Mouse (Mus musculus): ENCODE measurements at regions not wholly inside any gene's neighbourhood (a gene's known extent, or its start where the extent isn't known, plus 50 kb on each side); places are given as distances from the start of the nearest gene placed in this dataset.
A peak's percentile ranks its signal among the peaks of the same experiment; 100 is the strongest.

- no peak for DNase-seq (ENCODE audit: low spot score in 2 of 2)
These were observed 324.3 kb upstream of the Nrsn1 start for GRCm38 (mm10) chr13:25594629-25595028.

DNA sequence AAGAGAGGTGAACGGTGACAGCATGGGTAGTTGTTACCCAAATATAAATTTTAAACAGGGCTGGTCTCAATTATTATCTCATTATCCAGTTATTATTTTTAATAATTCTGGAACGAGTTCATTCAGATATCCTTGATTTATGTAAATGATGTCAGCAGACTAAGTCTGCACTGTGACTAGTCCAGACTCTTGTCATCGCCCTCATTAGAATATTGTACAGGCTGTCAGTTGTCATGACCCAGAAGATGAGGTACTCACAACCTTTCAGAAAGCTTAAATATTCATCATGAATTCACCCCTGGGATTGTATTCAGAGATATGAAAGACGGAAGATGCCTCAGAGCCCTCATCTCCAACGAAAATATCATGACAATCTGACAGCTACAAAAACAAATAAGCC lies 300.3 kb upstream of the Nrsn1 start:
- DNase-seq (ENCODE audit: low spot score in 2 of 2): no peak

DNA sequence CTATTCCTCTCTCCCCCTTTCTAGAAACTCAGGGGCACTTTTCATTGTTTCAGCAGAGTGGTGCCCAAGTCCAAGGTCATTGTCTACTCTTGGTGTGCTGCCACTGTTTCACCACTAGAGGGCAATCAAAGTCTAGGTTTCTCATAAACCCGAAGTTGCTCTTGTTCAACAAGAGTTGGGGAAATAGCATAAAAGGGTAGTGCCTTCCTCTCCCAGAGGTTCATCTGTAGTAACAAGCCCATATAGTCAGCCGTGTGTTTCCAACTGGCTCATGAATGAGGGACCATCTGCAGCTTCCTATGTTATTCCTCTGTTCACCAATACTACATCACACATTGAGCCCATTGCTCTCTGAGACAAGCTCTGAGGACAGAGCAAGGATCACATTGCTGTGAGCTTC lies 292.4 kb upstream of the Nrsn1 start:
- peak in 1 of 2 experiments; percentile 7 for DNase-seq (ENCODE audit: low spot score in 2 of 2)

GRCm38 (mm10) chr13:25560339-25560738 lies 290.0 kb upstream of the Nrsn1 start:
- no peak for DNase-seq (ENCODE audit: low spot score in 2 of 2)

DNA sequence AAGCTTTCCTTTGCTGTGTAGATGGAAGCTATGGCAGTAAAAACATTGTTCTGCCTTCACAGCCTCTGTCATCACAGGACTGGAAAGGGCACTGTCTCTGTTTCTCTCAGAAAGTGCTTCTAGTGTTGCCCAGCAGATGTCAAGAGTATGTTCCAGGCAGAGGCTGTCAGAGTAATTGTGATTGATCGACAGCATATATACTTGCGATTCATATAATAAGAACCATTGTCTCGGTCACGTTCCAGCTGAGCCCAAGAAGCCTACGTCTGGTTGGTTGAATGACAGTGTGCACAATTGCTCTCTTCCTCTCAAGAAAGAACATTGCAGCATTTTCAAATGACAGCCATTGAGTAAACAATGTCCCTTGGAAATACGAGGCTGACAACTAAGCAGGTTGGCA lies 284.7 kb upstream of the Nrsn1 start:
- no peak for DNase-seq (ENCODE audit: low spot score in 2 of 2)

DNA sequence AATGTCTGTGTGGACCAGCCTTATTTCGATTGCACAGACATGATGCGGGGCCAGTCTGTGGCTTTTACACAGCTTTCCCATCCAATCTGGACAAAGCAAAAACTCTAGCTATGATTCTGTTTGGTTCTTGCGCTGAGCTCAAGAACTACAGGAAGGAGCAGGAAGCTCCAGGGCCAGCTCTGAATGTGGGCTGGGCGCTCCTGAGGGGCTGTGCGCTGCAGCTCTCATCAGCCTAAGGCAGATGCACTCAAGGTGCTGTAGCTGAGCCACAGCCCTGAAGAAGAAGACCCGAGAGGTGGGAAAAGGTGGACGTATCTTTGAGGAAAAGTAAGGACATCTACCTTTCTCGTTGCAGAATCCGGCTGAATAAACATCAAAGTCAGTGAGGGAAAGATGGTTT lies 278.2 kb upstream of the Nrsn1 start:
- DNase-seq (ENCODE audit: low spot score in 2 of 2): no peak

DNA sequence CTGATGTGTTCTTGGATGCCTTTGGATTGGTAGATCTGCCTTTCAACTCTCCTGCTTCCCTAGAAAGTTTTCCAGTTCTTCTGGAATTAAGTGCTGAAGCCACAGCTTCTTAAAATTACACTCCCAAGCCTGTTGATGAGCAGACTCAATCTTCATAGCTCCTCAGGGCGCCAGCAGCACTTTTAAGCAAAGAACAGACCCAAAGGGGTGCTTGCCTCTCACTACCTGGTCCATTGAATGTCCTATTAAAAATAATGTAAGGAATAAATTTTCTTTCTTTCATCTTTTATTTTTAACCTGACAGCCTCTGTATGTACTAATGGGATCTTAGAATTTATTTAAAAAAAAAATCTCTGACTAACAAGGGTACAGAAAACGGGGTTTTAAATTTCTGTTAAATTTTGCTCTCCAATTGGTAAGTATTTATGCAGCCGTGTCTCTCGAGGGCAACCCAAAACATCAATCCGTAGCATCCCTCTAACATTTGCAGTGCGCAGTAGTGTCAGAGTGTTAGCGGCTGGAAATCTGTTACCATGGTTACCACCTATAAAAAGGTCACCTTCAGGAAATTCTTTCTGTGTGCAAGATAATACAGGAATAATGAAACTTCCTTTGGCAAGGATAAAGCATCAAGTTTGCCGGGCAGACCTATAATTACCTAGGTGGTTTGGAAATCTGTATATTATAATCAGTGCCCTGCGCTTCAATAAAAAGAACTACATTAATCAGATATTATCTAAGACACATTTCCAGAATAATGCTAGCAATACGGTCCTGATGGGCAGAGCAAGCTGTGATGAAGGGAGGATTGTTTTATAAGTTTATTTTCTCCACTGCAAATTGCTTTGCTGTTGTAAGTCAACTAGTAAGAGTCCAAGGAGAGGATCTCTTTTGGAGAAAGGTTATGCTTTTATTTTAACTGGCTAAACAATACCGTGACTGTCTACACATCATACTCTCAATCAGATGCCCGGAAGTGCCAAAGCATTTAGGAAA lies 277.1 kb upstream of the Nrsn1 start:
- DNase-seq (ENCODE audit: low spot score in 2 of 2): no peak

- DNase-seq (ENCODE audit: low spot score in 2 of 2): no peak
These were observed 253.8 kb upstream of the Nrsn1 start for GRCm38 (mm10) chr13:25524094-25524493.

DNA sequence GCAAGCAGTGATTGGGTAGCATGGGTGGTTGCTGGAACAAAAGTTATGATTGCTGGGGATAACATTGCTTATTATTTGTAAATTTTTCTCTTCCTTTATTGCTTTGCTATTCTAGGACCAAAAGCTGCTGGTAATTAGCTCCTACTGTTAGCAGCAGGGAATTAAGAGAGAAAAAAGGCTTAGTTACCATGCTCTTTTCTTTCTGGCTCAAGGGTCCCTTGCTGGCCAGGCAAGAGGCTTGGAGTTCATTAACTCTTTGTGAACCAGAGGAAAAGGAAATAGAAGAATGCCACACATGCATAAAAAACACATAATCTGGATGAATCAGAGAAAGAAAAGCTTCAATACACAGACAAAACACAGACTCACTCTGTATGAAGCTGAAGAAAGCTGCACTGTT lies 237.1 kb upstream of the Nrsn1 start:
- DNase-seq (ENCODE audit: low spot score in 2 of 2): no peak

GRCm38 (mm10) chr13:25494492-25495034 lies 224.3 kb upstream of the Nrsn1 start:
- no peak for DNase-seq (ENCODE audit: low spot score in 2 of 2)

- no peak for DNase-seq (ENCODE audit: low spot score in 2 of 2)
These were observed 219.7 kb upstream of the Nrsn1 start for GRCm38 (mm10) chr13:25490036-25490435.

- no peak for DNase-seq (ENCODE audit: low spot score in 2 of 2)
These were observed 213.0 kb upstream of the Nrsn1 start for GRCm38 (mm10) chr13:25483309-25483708.

- no peak for DNase-seq (ENCODE audit: low spot score in 2 of 2)
These were observed 181.6 kb upstream of the Nrsn1 start for GRCm38 (mm10) chr13:25451917-25452316.

DNA sequence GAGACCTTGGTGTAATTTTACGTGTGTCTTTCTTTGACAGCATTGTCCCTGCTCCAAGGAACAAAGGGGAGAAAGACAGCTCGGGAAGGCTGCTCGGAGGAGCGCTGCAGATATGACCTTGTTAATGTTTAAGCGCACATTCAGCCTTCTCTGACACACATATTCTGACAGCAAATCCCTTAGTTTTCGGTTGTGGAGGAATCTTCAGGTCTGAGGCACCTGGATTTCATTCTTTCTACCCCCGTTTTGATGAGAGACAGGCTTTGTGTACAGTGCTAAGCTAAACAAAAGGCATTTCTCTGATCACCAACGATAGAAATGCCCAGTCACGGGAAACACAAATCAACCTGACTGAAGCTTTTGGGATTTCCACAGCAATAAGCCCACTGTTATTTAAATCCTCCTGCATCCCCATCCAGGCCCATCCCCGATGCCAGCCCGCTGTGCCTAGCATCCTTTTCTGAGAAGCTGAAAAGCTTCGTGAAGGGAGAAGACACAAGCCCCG lies 181.1 kb upstream of the Nrsn1 start:
- no peak for DNase-seq (ENCODE audit: low spot score in 2 of 2)

DNA sequence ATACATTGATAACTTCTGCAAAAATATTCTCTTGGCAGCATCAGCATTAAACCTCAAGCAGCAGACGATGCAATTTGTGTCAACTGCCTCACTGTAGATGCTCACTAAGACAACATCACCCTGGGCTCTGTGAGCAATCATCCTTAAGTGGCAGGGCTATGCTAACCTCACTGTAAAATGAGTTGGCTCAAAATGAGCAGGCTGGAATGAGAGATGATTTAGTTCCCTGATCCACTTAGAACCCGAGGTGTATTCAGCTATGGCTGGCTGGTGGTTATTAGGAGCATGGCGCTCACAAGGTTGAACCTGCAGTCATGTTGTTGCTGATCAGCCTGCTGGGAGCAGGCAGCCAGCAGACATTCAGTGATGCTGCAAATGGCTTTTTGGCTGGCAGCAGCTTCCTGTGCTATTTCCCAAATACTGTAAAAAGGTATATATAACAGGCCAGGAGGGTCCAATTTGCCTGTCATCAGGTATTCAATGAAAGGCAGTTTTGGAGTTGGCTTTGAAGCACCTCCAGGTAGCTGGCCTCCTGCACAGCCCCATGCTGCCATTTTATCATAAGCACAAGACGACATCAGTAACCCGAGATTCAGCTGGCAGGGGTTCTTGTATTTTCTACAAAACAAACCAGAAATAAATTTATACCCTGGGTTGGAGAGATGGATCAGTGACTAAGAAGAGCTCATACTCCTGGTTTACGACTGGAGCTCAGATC lies 159.6 kb upstream of the Nrsn1 start:
- no peak for DNase-seq (ENCODE audit: low spot score in 2 of 2)

GRCm38 (mm10) chr13:25403182-25403795 lies 133.0 kb upstream of the Nrsn1 start:
- no peak for DNase-seq (ENCODE audit: low spot score in 2 of 2)

DNA sequence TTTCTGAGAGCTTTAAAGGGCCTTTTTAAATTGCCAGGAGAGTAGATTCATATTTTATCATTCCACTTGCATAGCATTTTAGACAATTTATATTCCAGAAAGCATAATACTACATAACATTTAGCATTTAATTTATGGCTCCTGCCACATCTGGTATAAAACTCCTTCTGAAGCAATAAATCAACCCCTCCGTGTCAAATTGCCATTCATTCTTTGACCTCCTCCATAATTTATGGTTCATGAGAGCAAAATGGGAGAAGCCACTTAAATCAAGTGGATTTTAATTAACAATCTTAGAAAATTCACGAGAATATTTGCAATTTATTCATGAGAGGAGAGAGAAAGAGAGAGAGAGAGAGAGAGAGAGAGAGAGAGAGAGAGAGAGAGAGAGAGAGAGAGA lies 132.4 kb upstream of the Nrsn1 start:
- DNase-seq (ENCODE audit: low spot score in 2 of 2): no peak

- DNase-seq (ENCODE audit: low spot score in 2 of 2): no peak
These were observed 131.7 kb upstream of the Nrsn1 start for GRCm38 (mm10) chr13:25401936-25402504.

- no peak for DNase-seq (ENCODE audit: low spot score in 2 of 2)
These were observed 122.5 kb upstream of the Nrsn1 start for GRCm38 (mm10) chr13:25392770-25393290.

DNA sequence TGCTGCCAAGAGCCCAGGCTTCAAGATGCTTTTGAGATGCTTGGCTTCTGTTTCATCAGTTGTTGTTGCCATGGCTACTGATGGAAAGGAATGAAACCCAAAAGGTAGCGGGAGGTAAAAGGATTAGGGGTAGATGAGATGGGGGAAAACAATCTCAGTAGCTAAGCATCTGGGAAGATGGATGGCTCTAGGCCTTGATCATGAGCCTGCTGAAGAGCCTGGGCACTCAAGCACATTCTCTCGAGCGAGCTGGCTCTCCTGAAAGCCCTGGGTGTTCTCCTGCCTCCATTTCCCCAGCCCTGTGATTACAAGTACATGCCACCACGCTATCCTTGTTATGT lies 92.3 kb upstream of the Nrsn1 start:
- DNase-seq (ENCODE audit: low spot score in 2 of 2): no peak

Data from adrenal gland, postnatal 4 days (tissue).